Mouse (Mus musculus): ENCODE measurements around the gene Hist1h2ak. TPM values are rescaled to one million over a fixed set of nuclear protein-coding genes. Genes with fewer than 3 reads are reported as not detected.
"Not testable (repeated sequence)": the region's sequence is repeated elsewhere in the genome, so short reads cannot be mapped to it uniquely, and the experiment has no call there.

The Hist1h2ak gene
- polyA plus RNA-seq, 1 experiment = 60.2 TPM

DNA sequence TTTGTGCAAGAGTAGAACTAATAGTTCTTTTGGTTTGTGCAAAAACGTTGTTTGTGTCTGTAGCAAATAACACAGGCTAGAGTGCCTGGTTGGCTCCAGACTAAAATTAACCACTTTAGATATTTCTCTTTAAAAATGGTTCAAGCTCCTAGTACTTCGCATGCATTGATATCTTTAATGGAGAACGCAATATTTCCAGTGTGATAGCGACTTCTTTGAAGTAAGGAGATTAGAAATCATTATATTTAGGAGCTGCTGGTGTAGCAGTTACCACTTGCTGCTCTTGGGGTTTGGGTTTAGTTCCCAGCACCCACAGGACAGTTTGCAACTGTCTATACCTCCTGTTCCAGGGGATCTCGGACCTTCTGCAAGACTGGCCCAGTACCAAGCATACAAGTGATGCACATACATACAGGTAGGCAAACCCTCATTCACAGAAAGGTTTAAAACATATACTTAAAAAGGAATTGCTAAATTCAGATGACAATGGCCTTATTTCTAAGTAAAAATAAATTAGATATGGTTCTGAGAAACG lies 27.5 kb upstream of the Hist1h2ak start:
- Histone ChIP-seq H3K4me3 (ENCODE audit: low read depth, low read length) (no peak overlapping the region), H3K36me3 (ENCODE audit: control insufficient read depth, insufficient read depth, low read length) (no peaks in the 10 kb centered on the region), H3K27me3 (ENCODE audit: control insufficient read depth, insufficient read depth, low read length) (no peaks in the 10 kb centered on the region), H3K27ac (ENCODE audit: insufficient read depth, low read depth, low read length) (no peak overlapping the region), H3K4me1 (ENCODE audit: control insufficient read depth, insufficient read depth, insufficient read length, low read length) (peaks cover 2% of the 10 kb centered on the region; the same call in 1 of the 2 replicates)
- TF ChIP-seq CTCF (IDR thresholded peaks at IDR 0.05; ENCODE audit: extremely low read depth, insufficient read length, insufficient replicate concordance, low read depth, low read length) (no peak), POLR2A (IDR thresholded peaks at IDR 0.05; ENCODE audit: low read depth, low read length) (no peak)
- WGBS = 53% methylated on average over 6 of the region's 6 CpGs

DNA sequence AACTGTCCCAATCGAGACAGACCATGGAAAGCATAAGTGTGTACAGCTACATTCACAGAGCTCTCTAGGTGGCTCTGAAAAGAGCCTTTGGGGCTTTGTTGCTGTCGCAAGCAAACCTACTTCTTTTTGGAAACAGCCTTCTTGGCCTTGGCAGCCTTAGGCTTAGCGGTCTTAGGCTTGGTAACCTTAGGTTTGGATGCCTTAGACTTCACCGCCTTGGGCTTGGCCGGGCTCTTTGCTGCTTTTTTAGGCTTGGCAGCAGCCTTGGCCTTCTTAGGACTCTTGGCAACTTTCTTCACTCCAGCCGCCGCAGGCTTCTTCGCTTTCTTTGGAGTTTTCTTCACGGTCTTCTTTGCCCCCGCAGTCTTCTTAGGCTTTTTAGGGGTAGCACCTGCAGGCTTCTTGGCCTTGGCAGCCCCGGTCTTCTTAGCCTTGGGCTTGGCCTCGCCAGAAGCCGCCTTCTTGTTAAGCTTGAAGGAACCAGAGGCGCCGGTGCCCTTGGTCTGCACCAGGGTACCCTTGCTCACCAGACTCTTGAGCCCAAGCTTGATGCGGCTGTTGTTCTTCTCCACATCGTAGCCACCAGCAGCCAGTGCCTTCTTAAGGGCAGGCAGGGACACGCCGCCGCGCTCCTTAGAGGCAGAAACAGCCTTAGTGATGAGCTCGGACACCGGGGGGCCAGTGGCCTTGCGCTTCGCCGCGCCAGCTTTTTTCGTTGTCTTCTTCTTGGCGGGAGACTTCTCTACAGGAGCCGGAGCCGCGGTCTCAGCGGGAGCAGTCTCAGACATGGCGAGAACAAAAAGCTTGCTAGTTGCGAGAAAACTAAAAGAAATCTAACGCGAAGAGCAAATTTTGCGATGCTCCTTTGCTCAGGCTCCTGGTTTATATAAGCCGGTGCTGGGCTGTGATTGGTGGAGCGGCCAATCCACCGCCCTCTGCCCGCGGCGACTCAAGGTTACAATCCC lies 26.4 kb upstream of the Hist1h2ak start, which contains the start of gene Hist1h1b:
Gene Hist1h1b, minus strand, starts transcription at position 859 of the 965 bp plus-strand sequence.
- under 1% methylated on average over 44 of the region's 44 CpGs for WGBS
- Histone ChIP-seq H3K4me1 (ENCODE audit: control insufficient read depth, insufficient read depth, insufficient read length, low read length) (peaks cover 2% of the 10 kb centered on the region; the same call in 1 of the 2 replicates), H3K27ac (ENCODE audit: insufficient read depth, low read depth, low read length) (peak within 1 kb of the TSS; percentile 71), H3K27me3 (ENCODE audit: control insufficient read depth, insufficient read depth, low read length) (no peaks in the 10 kb centered on the region), H3K4me3 (ENCODE audit: low read depth, low read length) (peak within 1 kb of the TSS; percentile 67), H3K36me3 (ENCODE audit: control insufficient read depth, insufficient read depth, low read length) (no peaks in the 10 kb centered on the region)
- no peak for TF ChIP-seq CTCF (IDR thresholded peaks at IDR 0.05; ENCODE audit: extremely low read depth, insufficient read length, insufficient replicate concordance, low read depth, low read length)
- TF ChIP-seq POLR2A (IDR thresholded peaks at IDR 0.05; ENCODE audit: low read depth, low read length) = no peak; the same call in none of the 2 replicates

DNA sequence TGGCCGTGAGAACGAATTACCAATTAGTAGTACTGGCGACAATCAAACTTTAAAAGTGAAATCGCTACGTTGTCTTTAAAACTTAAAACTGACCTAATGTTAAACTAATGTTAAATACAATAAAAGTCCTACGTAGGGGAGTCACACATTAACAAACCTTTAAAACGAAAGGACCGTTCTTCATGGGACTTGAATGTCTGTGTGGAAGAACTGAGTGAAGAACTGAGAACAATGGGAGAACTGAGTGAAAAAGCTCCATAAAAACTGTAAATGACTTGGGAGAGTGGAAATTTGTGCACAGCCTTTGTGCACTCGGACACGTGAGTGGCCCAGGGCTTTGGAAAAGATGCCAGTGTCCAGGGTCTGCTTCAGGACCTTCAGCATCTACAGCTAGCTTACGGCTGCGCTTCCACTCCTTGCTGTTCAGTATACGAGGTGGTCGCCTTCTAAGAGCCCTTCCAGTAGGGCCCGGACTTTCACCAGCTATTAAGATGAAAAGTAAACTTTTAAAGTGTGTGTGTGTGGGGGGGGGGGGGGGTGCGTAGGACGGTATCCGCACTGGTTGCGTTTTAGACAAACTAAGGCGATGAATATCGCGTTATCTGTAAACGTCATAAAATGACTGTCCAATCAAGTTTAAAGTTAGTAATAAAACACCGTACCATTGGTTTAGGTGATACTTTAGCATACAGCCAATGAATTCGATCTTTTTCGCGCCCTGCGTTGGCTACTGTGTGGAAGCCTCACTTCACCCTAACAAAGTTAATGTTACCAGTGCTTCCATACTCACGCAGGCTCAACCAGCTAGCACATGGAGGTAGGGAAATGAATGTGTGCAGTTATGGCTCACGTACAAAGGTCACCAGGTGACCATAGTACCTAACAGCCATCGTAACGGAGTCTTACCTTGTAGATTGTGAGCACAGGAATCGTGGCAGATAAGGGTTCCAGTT lies 25.5 kb upstream of the Hist1h2ak start:
- Histone ChIP-seq H3K4me3 (ENCODE audit: low read depth, low read length) (peak overlapping the region; percentile 75), H3K27me3 (ENCODE audit: control insufficient read depth, insufficient read depth, low read length) (no peaks in the 10 kb centered on the region), H3K36me3 (ENCODE audit: control insufficient read depth, insufficient read depth, low read length) (no peaks in the 10 kb centered on the region), H3K27ac (ENCODE audit: insufficient read depth, low read depth, low read length) (peak overlapping the region; percentile 84), H3K4me1 (ENCODE audit: control insufficient read depth, insufficient read depth, insufficient read length, low read length) (peaks cover 6% of the 10 kb centered on the region; the same call in 1 of the 2 replicates)
- WGBS = 1% methylated on average over 33 of the region's 33 CpGs
- TF ChIP-seq POLR2A (IDR thresholded peaks at IDR 0.05; ENCODE audit: low read depth, low read length) (no peak), CTCF (IDR thresholded peaks at IDR 0.05; ENCODE audit: extremely low read depth, insufficient read length, insufficient replicate concordance, low read depth, low read length) (no peak)

DNA sequence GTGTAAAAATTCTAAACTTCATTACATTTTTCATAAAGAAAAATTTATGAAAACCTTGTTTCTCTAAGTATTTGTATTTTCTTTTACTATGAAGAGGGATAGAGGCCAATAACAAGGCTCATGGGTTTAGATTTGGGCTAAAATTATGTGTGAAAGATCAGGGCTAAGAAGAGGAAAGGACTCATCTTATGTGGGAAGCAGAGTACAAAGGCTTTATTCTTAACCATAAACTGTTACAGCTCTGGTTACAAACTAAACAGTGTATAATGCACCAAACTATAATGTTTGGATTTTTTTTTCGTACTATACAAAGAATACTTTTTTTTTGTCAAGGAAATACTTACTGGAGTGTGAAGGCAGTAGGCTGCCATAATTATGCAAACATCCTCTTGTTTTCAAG lies 2.1 kb upstream of the Hist1h2ak start:
- Histone ChIP-seq H3K27ac (ENCODE audit: insufficient read depth, low read depth, low read length) (no peak overlapping the region), H3K4me3 (ENCODE audit: low read depth, low read length) (no peak overlapping the region), H3K27me3 (ENCODE audit: control insufficient read depth, insufficient read depth, low read length) (no peaks in the 10 kb centered on the region), H3K36me3 (ENCODE audit: control insufficient read depth, insufficient read depth, low read length) (no peaks in the 10 kb centered on the region), H3K4me1 (ENCODE audit: control insufficient read depth, insufficient read depth, insufficient read length, low read length) (peaks cover 3% of the 10 kb centered on the region; the same call in 1 of the 2 replicates)
- 67% methylated on average over 1 of the region's 1 CpGs for WGBS
- TF ChIP-seq POLR2A (IDR thresholded peaks at IDR 0.05; ENCODE audit: low read depth, low read length) = no peak
- no peak for TF ChIP-seq CTCF (IDR thresholded peaks at IDR 0.05; ENCODE audit: extremely low read depth, insufficient read length, insufficient replicate concordance, low read depth, low read length)

DNA sequence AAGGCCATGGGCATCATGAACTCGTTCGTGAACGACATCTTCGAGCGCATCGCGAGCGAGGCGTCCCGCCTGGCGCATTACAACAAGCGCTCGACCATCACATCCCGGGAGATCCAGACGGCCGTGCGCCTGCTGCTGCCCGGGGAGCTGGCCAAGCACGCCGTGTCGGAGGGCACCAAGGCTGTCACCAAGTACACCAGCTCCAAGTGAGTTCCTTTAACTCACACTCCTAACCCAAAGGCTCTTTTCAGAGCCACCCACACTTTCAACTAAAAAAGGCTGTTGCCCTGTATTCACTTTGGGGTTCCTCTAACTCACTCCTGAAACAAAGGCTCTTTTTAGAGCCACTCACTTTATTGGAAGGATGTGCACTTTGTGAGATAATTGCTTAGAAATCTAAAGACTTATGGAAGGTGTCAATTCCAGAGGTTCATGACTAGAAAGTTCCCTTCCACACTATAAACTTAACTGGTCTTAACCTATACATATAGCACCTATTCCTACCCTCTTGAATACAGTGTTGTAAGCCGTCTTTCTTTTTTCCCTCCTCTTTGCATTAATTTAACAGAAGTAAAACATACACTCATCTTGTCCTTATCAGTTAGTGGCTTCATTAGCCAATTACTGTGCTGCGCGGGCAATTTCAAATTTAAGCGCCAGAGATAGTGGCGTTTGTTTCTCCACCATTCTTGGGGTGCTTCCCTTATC lies 821 bp upstream of the Hist1h2ak start:
- peak overlapping the region; percentile 70 for H3K4me3 ChIP-seq (ENCODE audit: low read depth, low read length)
- not testable (repeated sequence) for H3K27me3 ChIP-seq (ENCODE audit: control insufficient read depth, insufficient read depth, low read length); H3K36me3 ChIP-seq (ENCODE audit: control insufficient read depth, insufficient read depth, low read length); H3K4me1 ChIP-seq (ENCODE audit: control insufficient read depth, insufficient read depth, insufficient read length, low read length)
- H3K27ac ChIP-seq (ENCODE audit: insufficient read depth, low read depth, low read length) = peak overlapping the region; percentile 80
- under 1% methylated on average over 25 of the region's 26 CpGs for WGBS

DNA sequence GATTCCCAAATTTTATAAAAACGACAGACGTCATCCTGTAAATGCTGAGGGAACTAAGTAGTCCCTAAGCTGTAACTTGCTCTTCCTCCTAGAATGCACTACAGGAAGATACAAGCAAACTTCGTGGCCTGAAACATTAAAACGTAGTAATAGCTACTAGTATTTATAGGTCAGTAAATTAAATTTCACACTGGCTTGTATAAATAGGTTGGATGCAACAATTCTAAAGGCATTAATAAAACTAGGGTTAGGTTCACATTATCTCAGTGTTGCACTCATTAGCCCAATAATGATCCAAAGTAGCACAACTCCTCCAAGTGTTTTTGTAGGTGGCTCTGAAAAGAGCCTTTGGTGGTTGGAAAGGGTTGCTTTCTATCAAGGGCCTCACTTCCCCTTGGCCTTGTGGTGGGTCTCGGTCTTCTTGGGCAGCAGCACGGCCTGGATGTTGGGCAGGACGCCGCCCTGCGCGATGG lies 540 bp downstream of the Hist1h2ak start:
- WGBS = 5% methylated on average over 10 of the region's 10 CpGs
- H3K4me3 ChIP-seq (ENCODE audit: low read depth, low read length) = peak overlapping the region; percentile 61
- TF ChIP-seq POLR2A (IDR thresholded peaks at IDR 0.05; ENCODE audit: low read depth, low read length) (no peak), CTCF (IDR thresholded peaks at IDR 0.05; ENCODE audit: extremely low read depth, insufficient read length, insufficient replicate concordance, low read depth, low read length) (no peak)
- H3K4me1 ChIP-seq (ENCODE audit: control insufficient read depth, insufficient read depth, insufficient read length, low read length) = no peaks in the 10 kb centered on the region; the same call in 1 of the 2 replicates
- no peaks in the 10 kb centered on the region for H3K27me3 ChIP-seq (ENCODE audit: control insufficient read depth, insufficient read depth, low read length)
- peak overlapping the region; percentile 72 for H3K27ac ChIP-seq (ENCODE audit: insufficient read depth, low read depth, low read length)
- no peaks in the 10 kb centered on the region for H3K36me3 ChIP-seq (ENCODE audit: control insufficient read depth, insufficient read depth, low read length)
